Mouse (Mus musculus) spleen, adult 2 months (tissue): Measurements from ENCODE around the gene Ppm1m. TPM values are rescaled to one million over a fixed set of nuclear protein-coding genes. Genes with fewer than 3 reads are reported as not detected.

Experiments
- DNase-seq, 2 experiments: peaks; one replicate each; pipeline versions ENCODE4 v3.0.0 to v3.0.0-alpha.2; 2012 to 2021; ENCODE audit warnings: low spot score in 2 of 2, low read depth in 1 of 2
- H3K27ac ChIP-seq: fragments of 200-500 bp; 2 replicates; pipeline ENCODE4 v1.5.1; 2012; ENCODE audit warnings: low read length, inconsistent platforms; ENCODE audit not compliant: insufficient read depth
- H3K27me3 ChIP-seq: fragments of 200-500 bp; 2 replicates; pipeline ENCODE4 v1.6.1; 2012; ENCODE audit warnings: mild to moderate bottlenecking, moderate library complexity, low read length, inconsistent platforms; ENCODE audit not compliant: control insufficient read depth, insufficient read depth
- H3K36me3 ChIP-seq: fragments of 200-500 bp; 2 replicates; pipeline ENCODE4 v1.6.1; 2012; ENCODE audit warnings: mild to moderate bottlenecking, low read length, inconsistent platforms; ENCODE audit not compliant: control insufficient read depth, insufficient read depth
- H3K4me1 ChIP-seq: fragments of 200-500 bp; 2 replicates; pipeline ENCODE4 v1.6.1; 2011; ENCODE audit warnings: inconsistent platforms; ENCODE audit not compliant: control insufficient read depth, insufficient read depth, insufficient read length
- H3K4me3 ChIP-seq: fragments of 200-500 bp; 2 replicates; pipeline ENCODE4 v1.5.1; 2011; ENCODE audit warnings: mild to moderate bottlenecking, inconsistent platforms; ENCODE audit not compliant: insufficient read depth, insufficient read length; ENCODE audit errors: extremely low read depth
- CTCF ChIP-seq: fragments of 200-500 bp; IDR thresholded peaks from 2 replicates; pipeline ENCODE4 v1.5.1; 2011; ENCODE audit warnings: mild to moderate bottlenecking, inconsistent platforms; ENCODE audit not compliant: insufficient read depth, insufficient read length, insufficient replicate concordance; ENCODE audit errors: extremely low read depth
- POLR2A ChIP-seq: fragments of 200-500 bp; IDR thresholded peaks from 2 replicates; pipeline ENCODE4 v1.6.1; 2011; ENCODE audit warnings: low read depth, low read length, inconsistent platforms
- WGBS: fragments of 180-500 bp; shearing (Covaris S2); methylation state at CpG from one replicate; pipeline ENCODE4 v1.1.7; 2018; 5-methylcytosine and 5-hydroxymethylcytosine counted together
- polyA plus RNA-seq: library from polyadenylated mRNA; depleted of rRNA; stranded (reverse); fragments of >200 nt; gene quantifications from 2 replicates; pipeline ENCODE4 v1.2.3, GENCODE M21; 2012; rRNA removed

Ppm1m gene
- polyA plus RNA-seq, 1 experiment: 87.4 TPM

DNA sequence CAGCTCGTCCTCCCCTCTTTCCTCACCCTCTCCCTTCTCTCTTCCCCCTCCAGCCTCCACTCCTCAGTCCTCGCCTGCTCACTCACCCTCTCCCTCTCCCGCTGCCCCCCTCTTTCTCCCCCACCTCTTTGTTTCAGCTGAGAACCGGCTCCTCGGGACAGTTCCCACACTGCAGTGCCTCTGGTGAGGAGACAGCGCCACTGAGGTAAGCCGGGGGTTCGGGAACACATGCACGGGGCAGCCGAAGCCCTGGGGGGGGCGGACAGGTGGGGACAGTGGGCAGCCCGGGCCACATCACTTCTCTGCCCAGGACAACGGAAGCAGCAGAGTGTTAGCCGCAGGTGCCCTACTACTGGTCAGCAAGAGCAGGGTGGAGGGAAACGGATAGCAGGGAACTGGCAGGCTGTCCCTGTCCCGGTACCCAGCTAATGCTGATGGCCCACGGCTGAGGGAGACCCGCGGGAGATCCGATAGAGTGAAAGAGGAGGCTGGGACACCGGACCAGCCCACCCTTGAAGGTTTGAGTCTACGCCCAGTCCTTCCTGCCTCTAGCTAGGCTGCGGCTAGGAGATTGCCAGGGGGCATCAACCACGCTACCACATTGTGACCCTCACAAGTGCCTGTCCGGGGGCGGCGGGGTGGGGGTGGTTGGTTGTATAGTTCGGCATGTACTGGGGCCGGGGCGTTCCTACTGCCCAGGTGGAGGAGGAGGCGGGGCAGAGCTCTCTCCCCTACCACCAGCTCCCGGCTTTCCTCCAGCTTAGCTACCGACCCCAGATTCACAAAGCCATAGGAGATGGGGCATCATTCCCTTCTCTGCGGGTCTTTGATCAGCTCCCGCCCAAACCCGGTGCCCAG, 50.8 kb downstream of the Ppm1m start:
- H3K36me3 ChIP-seq: no peaks in the 10 kb centered on the region
- 3% methylated on average over 36 of the region's 36 CpGs for WGBS
- no peak for DNase-seq
- peaks cover 17% of the 10 kb centered on the region; the same call in 1 of the 2 replicates for H3K27me3 ChIP-seq
- H3K4me1 ChIP-seq: no peaks in the 10 kb centered on the region
- H3K4me3 ChIP-seq: no peak overlapping the region
- no peak overlapping the region for H3K27ac ChIP-seq
- TF ChIP-seq POLR2A: no peak
- TF ChIP-seq CTCF: no peak

DNA sequence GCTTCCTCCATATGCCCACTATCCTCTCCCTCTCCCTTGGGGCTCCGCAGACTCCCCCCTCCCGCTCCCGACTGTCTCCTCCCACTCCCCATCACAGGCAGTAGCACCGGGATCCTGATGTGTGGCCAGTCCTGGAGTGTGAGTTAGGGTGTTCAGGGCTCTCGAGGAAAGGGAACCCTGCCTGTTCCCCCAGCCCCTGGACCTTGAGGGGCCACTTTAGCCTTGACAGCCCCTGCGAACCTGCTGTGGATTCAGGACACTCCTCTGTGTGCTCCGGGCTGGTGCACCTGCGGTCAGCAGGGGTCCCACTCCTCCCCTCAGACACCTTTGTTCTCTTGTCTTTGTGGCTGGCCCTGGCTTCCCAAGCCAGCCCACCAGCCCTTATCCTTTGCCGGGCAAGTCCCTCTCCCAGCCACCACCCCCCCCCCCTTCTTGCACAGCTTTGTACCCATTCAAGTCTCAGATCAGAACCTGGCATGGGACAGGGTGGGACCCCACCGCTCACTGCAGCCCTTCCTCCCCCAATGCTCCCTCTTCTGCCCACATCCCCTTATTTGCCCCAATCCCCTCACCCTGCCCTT, 51.6 kb downstream of the Ppm1m start:
- H3K4me3 ChIP-seq: no peak overlapping the region
- DNase-seq: no peak
- no peaks in the 10 kb centered on the region for H3K36me3 ChIP-seq
- TF ChIP-seq CTCF: no peak
- TF ChIP-seq POLR2A: no peak
- H3K27me3 ChIP-seq: peaks cover 17% of the 10 kb centered on the region; the same call in 1 of the 2 replicates
- no peaks in the 10 kb centered on the region for H3K4me1 ChIP-seq
- 19% methylated on average over 10 of the region's 10 CpGs for WGBS
- no peak overlapping the region for H3K27ac ChIP-seq

DNA sequence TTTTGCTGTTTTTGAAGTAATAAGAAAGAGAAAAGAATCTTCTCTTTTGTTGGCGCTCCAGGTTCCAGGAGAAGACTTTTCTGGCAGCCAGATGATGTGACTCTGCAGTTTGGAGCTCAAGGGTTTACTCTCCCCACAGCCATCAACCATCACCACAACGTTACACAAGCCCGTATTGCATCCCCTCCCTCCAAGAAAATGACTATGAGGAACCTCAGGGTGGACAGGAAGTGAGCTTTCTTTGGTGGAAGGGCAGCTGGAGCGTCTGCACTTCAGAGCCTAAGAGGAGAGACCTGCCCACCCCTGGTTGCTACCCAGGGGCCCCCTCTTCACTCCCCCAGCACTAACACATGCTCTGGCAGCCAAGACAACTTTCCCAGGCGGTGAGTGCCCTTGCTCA, 52.3 kb downstream of the Ppm1m start:
- Histone ChIP-seq H3K27me3 (peaks cover 17% of the 10 kb centered on the region; the same call in 1 of the 2 replicates), H3K4me1 (no peaks in the 10 kb centered on the region), H3K27ac (no peak overlapping the region), H3K36me3 (no peaks in the 10 kb centered on the region), H3K4me3 (no peak overlapping the region)
- no peak for DNase-seq
- TF ChIP-seq CTCF (no peak), POLR2A (no peak)
- 15% methylated on average over 5 of the region's 5 CpGs for WGBS

DNA sequence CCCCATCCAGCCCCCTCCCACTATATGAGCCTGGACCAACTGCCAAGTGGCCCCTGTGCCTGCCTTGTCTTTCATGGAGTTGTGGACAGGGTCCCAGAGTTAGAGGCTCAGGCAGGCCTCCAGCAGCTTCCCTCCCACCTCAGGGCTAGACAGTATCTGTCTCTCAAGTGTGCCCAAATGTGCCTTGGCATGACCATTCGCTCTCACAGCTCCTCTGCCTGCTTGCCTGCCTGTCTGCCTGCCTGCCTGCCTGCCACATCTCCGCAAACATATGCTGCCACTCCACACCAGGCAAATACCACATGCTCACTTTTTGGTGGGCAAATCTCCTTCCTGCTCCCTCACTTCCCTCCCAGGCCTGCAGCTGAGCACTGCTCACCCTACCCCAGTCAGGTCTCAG, 54.0 kb downstream of the Ppm1m start:
- Histone ChIP-seq H3K27me3 (peaks cover 17% of the 10 kb centered on the region; the same call in 1 of the 2 replicates), H3K27ac (no peak overlapping the region), H3K4me1 (no peaks in the 10 kb centered on the region), H3K36me3 (no peaks in the 10 kb centered on the region), H3K4me3 (no peak overlapping the region)
- no peak for TF ChIP-seq CTCF
- no peak for TF ChIP-seq POLR2A
- no peak for DNase-seq
- WGBS: 78% methylated on average over 2 of the region's 2 CpGs

Other genes with a start within 250 kb of the Ppm1m start
- 0.39 and 0.56 TPM in 2 replicates for gene Col6a5, start 239.1 kb downstream of the Ppm1m start, polyA plus RNA-seq
- gene Col6a4, start 103.0 kb downstream of the Ppm1m start, polyA plus RNA-seq: 3.6 and 4.1 TPM in 2 replicates
- gene Glyctk, start 41.6 kb downstream of the Ppm1m start, polyA plus RNA-seq: 6.5 and 6.9 TPM in 2 replicates
- 41.3 and 53.3 TPM in 2 replicates for gene Wdr82, start 28.8 kb downstream of the Ppm1m start, polyA plus RNA-seq
- gene Twf2, start 3.4 kb upstream of the Ppm1m start, polyA plus RNA-seq: 90.9 and 93.3 TPM in 2 replicates
- 65.3 and 90.7 TPM in 2 replicates for gene Tlr9, start 22.9 kb upstream of the Ppm1m start, polyA plus RNA-seq
- gene Alas1, start 48.9 kb upstream of the Ppm1m start, polyA plus RNA-seq: 29.6 and 39.5 TPM in 2 replicates
- gene Poc1a, start 81.3 kb upstream of the Ppm1m start, polyA plus RNA-seq: 6.8 and 8.4 TPM in 2 replicates
- gene Dusp7, start 168.9 kb upstream of the Ppm1m start, polyA plus RNA-seq: 73.1 and 93.2 TPM in 2 replicates
- gene Rpl29, start 229.7 kb upstream of the Ppm1m start, polyA plus RNA-seq: 365 and 397 TPM in 2 replicates
- gene Acy1, start 238.6 kb upstream of the Ppm1m start, polyA plus RNA-seq: 7.7 and 9.2 TPM in 2 replicates
- 14.6 and 16.7 TPM in 2 replicates for gene Abhd14b, start 247.7 kb upstream of the Ppm1m start, polyA plus RNA-seq
- gene Abhd14a, start 247.9 kb upstream of the Ppm1m start, polyA plus RNA-seq: 11.5 and 12.7 TPM in 2 replicates